Mouse (Mus musculus) neutrophil, adult 5-6 weeks (primary cell): Measurements from ENCODE around the gene Alad. TPM values are rescaled to one million over a fixed set of nuclear protein-coding genes. Genes with fewer than 3 reads are reported as not detected.
A peak's percentile ranks its signal among the peaks of the same experiment; 100 is the strongest.

Source experiments
- ATAC-seq: fragments of 151-379, 151-347 bp; 2 replicates; pipeline ENCODE4 v1.8.0; 2017; ENCODE audit warnings: mild to moderate bottlenecking, moderate TSS enrichment; ENCODE audit not compliant: insufficient number of reproducible peaks, poor library complexity, low FRiP score, severe bottlenecking; ENCODE audit errors: extremely low read depth
- total RNA-seq: library from RNA; stranded (forward); fragments of 200-1000 nt; gene quantifications from 2 replicates; pipeline ENCODE4 v1.2.3, GENCODE M21; 2017

The Alad gene
- total RNA-seq, 1 experiment from 2014 or later, result 6.8 TPM

DNA sequence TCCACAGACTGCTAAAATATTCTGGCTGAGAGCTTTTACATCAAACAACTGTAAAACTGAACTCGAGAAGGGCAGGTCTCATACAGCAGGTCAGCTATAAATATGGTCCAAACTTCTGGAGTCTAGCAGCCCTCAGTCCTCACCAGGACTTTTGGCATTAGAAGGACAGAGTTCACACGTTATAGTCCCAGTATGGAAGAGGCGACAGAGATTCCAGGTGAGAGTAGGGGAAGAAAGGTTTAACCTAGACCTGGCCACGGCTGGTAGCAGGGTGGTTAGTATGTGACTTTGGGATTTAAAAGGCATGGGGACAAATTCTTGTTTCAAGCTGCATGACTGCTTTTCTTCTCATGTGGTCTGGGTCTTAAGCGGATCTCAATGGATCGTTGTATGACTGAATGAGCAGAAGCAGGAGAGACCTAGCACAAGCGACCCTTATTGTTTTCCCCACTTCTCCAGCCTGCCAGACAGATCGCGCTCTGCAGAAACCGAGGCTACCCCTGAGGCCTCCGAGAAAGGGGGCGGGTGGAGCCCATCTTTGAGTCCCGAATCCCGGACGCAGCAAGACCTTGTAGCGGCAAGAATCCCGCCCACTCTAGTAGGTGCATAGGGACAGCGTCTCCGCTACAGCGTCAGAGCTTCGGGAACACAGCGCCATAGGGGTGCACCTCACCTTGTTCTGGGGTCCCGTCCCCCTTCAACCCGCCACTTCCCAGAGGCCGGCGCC, 433 bp downstream of the Alad start:
- no peak for ATAC-seq

DNA sequence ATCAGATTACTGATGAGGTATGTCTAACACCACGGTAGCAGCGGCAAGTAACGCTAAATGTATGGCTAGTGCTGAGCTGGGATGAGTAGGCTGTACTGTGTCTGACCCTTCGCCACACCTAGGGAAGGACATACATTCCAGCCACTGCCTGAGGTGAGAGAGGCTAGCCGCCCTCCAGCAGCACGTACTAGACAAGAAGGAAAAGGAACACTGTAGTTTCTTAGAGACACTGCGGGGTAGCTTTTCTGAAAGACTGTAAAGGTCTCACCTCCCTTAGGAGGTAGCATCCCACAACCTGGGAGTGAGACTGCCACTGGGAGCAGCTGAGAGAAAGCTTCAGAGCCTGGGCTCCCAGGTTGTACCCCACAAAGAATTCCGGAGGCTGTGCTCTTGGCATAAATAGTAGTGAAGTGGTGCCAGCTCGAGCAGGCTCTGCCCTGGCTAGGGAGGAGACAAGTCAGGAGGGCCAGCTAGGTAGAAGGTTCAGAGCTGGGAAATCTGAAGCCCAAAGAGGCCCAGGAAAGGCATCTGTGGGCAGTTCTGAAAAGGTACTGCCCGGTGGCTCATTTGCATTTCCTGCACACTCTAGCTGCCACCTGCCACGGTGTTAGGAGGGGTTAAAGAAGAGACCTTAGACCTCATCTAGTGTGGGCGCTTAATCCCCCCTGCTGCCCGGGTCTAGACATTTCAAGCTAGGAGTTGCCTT, 1.1 kb downstream of the Alad start:
- peak; percentile 33; the same call in 1 of the 2 replicates for ATAC-seq

DNA sequence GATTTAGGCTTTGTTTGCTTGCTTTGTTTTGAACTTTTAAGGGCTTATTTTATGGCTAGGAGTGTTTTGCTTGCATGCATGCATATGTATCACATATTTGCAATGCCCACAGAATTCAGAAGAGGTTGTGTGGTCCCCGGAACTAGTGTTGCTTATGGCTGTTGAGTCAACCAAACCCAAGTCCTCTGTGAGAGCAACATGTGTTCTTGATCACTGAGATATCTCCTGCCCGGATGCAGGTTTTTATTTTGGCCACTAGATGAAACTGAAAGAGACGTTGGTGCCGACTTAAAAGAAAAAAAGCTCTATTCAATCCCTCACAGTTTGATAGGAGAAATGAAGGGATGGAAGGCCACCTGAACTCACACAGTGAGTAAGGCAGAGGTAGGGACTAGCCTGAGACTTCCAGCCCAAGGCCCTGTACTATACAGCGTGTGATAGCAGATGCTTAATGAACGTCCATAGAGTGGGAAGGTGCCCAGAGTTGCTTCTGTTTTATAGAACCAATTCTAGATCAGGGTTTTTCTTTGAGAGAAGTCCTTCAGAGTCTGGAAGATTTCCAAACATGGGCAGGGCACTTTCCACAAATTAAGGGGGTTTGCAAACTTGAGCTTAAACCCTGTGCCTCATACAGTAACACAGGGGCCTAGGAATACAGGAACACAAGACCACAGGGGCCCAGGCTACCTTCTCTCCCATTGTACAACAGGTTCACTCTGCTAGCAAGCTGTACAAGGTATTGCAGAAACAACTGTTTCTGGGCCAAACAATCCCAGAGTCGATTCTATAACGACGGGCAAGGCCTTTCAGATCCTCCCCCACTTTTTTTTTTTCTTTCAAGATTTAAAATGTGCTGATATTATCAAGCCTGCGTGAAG, 1.9 kb downstream of the Alad start:
- ATAC-seq, result no peak

GRCm38 (mm10) chr4:62517046-62517445, 2.7 kb downstream of the Alad start:
- ATAC-seq, result no peak

DNA sequence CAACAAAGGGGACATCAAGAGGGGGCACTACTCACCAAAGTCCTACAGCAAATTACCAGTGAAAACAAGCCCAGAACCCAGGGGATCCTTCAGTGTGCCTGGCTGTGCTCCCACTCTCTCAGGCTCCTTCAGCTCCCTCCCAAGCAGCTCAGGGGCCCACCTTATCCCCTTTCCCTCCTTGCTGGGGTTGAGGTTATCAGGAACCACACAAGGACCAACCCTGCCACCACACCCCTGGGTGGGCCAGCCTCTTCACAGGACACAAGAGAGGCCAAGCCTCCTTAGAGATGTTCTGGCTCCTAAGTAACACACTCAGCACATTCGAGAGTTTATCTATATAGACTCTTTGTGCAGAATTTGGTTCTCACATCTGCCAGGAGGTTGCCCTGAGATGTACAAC, 3.1 kb downstream of the Alad start:
- no peak for ATAC-seq

DNA sequence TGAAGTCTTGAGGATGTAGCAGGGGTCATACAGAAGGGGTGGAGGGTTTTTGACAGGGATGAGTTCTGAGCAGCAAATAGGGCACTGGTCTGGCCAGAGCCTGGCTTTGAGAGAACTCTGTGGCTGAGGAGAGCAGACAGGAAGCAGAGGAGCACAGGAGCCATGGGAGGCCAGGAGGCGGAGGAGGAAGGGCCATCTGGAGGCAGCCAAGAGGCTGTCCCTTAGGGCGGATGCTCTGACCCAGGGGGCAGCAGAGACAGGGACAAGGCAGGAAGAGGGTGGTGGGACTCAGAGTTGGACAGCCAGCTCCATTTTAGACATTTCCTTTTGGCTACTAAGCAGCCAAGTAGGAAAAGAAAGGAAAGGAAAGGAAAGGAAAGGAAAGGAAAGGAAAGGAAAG, 3.6 kb downstream of the Alad start:
- ATAC-seq, result no peak

GRCm38 (mm10) chr4:62515490-62515889, 4.2 kb downstream of the Alad start:
- ATAC-seq, result no peak

GRCm38 (mm10) chr4:62514995-62515394, 4.7 kb downstream of the Alad start:
- ATAC-seq, result no peak

GRCm38 (mm10) chr4:62513998-62514506, 5.7 kb downstream of the Alad start:
- ATAC-seq, result no peak

DNA sequence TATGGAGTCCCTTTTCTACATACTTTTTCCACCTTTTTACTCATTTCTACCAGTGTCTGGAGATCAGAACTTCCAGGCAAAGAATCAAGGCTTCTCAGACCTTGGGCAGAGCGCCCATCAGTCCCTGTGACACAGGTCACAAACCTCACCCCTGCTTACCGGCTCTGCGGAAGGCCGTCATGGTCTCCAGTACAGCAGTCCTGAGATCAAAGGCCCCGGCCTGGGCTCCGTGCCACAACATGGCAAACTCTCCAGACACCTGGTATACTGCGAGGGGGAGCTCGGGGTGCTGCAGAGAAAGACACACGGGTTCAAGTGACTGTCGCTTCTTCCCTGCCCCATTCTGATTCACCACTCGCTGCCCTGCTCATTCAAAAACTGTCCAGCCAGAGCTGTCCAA, 9.8 kb downstream of the Alad start:
- no peak for ATAC-seq

GRCm38 (mm10) chr4:62508839-62509238, 10.9 kb downstream of the Alad start:
- no peak for ATAC-seq

GRCm38 (mm10) chr4:62506798-62507197, 12.9 kb downstream of the Alad start:
- no peak for ATAC-seq

DNA sequence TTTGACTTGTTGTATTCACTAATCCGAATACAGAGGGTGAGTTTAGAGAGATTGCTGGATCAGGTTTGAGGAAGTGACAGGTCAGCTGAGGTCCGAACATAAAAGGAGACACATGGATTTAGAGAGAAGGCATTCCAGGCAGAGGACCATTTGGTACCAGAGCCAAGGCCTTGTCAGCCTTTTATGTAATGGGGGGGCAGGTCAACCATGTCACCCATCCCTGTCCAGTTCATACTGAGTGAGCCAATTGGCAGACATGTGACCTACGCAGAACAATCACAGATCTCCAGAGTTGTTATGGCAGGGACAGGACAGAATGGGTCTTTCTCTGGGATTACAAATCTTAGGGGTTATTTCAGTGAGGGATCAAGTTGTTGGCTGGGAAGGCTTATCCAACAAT, 13.7 kb downstream of the Alad start:
- ATAC-seq, result no peak

- ATAC-seq, result no peak
Observed at GRCm38 (mm10) chr4:62503374-62503970, 16.2 kb downstream of the Alad start, which contains the start of gene Hdhd3. TSS of gene Hdhd3 (minus strand) at chr4:62503467.

DNA sequence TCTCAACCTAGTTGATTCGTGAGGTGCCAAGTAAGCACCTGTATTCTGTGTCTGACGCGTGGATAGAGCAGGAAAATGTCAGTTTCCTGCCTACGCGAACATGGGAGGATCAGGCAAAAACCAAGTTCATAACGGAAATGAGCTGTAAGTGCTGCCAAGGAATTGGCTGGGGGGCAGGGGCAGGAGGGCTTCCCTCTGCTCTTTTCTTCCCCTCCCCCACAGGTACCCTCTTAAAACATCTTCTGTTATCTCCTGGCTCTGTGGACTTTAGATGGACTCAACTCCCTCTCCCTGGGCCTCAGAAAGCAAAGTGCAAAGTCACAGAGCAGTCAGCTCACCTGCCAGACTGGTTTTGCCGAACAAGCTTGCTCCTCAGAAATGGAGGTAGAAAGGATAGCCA, 16.7 kb downstream of the Alad start:
- no peak for ATAC-seq

DNA sequence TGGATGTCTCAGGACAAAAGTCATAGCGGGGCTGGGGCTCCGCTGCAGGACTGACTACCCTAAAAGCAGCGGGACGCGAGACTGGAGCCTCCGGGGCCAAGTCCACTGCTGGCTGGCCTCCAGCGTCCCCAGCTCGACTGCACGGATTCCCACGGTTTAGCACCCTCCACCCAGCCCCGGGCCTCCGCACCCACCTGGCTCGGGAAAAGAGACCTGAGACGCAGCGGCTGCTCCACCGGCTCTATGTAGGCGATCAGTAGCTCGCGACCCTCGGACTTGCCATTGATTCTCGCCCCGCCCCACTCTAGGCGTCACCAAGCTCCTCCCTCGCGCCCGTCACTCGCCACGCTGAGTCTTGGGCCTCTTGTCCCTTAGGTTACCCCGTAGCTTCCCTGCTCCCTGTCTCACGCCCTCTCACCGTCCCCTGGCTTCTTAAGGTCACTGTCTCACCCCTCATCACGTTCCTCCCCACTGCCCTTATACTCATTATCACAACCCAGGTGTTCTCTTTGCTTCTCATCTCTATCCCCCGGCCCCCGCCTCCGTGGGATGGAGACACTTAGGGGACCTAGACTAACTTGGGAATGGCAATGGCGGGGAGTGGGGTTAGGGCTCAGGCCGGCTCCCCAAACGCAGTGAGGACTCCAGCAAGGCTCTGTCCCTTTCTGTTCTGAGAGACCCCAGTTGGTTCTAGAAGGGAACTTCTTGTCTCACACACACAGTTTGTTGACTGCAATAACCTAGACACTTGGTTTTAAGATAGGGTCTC, 17.6 kb downstream of the Alad start:
- peak; percentile 80 for ATAC-seq

GRCm38 (mm10) chr4:62501534-62501933, 18.2 kb downstream of the Alad start:
- ATAC-seq, result no peak

DNA sequence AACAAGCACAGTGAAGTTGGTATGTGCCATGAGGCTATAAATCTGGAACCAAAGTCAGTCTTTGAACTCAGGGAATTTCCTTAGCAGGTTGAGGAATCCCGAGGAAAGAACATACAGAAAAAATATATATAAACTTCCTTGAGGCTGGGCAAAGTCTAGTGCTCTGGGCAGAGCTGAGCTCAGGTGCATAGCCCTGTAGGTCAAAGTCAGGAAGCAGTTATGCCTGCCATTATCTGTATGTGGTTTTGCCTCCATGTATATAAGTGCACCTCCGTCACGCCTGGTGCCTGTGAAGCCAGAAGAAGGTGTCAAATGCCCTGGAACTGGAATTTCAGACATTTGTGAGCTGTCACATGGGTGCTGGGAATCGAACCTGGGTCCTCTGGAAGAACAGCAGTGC, 18.9 kb downstream of the Alad start:
- ATAC-seq, result no peak
